Mouse (Mus musculus): ENCODE measurements around the gene Pdia5.

DNA sequence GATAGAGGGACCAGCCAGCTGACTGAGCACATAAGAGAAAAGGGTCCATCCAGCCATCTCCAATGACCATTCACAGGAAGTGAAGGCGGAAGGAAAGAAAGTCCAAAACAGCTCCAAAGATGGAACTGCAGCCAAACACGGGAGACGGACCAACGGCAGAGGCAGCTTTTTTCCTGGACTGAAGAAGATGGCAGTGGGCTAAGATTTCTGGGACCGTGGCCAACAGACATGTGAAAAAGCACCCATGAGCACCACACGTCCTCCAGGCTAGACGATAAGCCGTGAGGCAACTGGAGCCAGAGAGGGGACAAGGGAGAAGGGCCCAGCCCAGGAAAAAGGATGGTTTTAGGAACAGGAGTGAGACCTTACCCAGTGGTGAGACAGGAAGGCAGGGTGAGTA lies 20.6 kb downstream of the Pdia5 start:
- TF ChIP-seq CTCF (IDR thresholded peaks at IDR 0.05) (no peak), EP300 (IDR thresholded peaks at IDR 0.05) (no peak)

Measured in lung, postnatal 0 days (tissue).